Mouse (Mus musculus): ENCODE measurements around the gene Camsap1.

DNA sequence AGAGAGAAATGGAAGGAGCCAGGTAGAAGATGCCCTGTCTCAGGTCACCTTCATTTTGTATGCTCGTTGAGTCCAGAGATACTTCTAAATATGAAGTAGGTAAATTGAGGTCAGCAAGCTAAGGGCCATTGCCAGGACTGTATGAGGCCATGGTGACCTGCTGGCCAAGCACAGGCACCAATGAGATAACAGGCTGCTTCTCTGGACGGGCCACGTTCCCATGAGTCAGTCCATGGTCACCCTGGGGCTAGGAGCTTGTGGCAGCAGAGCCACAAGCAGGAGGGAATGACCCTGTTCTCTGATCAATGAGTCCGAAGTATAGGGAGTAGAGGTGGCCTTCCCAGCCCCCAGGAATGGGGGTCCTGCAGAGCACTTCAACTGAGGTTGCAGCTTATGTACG lies 68.3 kb downstream of the Camsap1 start:
- no peak for TF ChIP-seq POLR2A (IDR thresholded peaks at IDR 0.05; ENCODE audit: low read depth, low read length)
- no peak for TF ChIP-seq CTCF (IDR thresholded peaks at IDR 0.05; ENCODE audit: extremely low read depth, insufficient read length, insufficient replicate concordance, low read depth, low read length)

Measured in small intestine, adult 2 months (tissue).